Mouse (Mus musculus) layer of hippocampus, adult 2 months (tissue): ENCODE measurements around the gene Cntnap2. TPM values are rescaled to one million over a fixed set of nuclear protein-coding genes. Genes with fewer than 3 reads are reported as not detected.

ENCODE experiments used
- DNase-seq, 2 experiments: peaks; one replicate each; pipeline ENCODE4 v3.0.0; 2022; ENCODE audit warnings: low spot score in 2 of 2
- H3K27ac ChIP-seq: fragments of 200-600 bp; 2 replicates; pipeline ENCODE4 v1.8.1; 2022
- H3K4me3 ChIP-seq: fragments of 200-600 bp; 2 replicates; pipeline ENCODE4 v1.8.1; 2022; ENCODE audit warnings: mild to moderate bottlenecking
- CTCF ChIP-seq: fragments of 200-600 bp; conservative IDR thresholded peaks from 2 replicates; pipeline ENCODE4 v1.8.1; 2022; ENCODE audit warnings: antibody characterized with exemption, mild to moderate bottlenecking, moderate library complexity
- total RNA-seq, 2 experiments: library from RNA; stranded (reverse); gene quantifications; 2 replicates each; pipeline ENCODE4 v1.2.3; 2021

Gene Cntnap2
- total RNA-seq, 2 experiments from 2014 or later = 126 to 147 TPM

- DNase-seq = no peak
- no peak for TF ChIP-seq CTCF
- no peak overlapping the region for H3K27ac ChIP-seq
- H3K4me3 ChIP-seq = no peak overlapping the region
Measured at GRCm38 (mm10) chr6:46263171-46263570, 1204.0 kb downstream of the Cntnap2 start.

GRCm38 (mm10) chr6:46346946-46347345 is 1287.8 kb downstream of the Cntnap2 start:
- Histone ChIP-seq H3K27ac (no peak overlapping the region), H3K4me3 (no peak overlapping the region)
- peak in 1 of 2 experiments; percentile 1 for DNase-seq
- TF ChIP-seq CTCF = no peak

GRCm38 (mm10) chr6:46361091-46361490 is 1301.9 kb downstream of the Cntnap2 start:
- peak; percentile 9 to 28 for DNase-seq
- no peak for TF ChIP-seq CTCF
- no peak overlapping the region for H3K4me3 ChIP-seq
- no peak overlapping the region for H3K27ac ChIP-seq

GRCm38 (mm10) chr6:46362156-46362555 is 1303.0 kb downstream of the Cntnap2 start:
- H3K27ac ChIP-seq = no peak overlapping the region
- TF ChIP-seq CTCF = no peak
- H3K4me3 ChIP-seq = no peak overlapping the region
- peak; percentile 60 to 66 for DNase-seq

DNA sequence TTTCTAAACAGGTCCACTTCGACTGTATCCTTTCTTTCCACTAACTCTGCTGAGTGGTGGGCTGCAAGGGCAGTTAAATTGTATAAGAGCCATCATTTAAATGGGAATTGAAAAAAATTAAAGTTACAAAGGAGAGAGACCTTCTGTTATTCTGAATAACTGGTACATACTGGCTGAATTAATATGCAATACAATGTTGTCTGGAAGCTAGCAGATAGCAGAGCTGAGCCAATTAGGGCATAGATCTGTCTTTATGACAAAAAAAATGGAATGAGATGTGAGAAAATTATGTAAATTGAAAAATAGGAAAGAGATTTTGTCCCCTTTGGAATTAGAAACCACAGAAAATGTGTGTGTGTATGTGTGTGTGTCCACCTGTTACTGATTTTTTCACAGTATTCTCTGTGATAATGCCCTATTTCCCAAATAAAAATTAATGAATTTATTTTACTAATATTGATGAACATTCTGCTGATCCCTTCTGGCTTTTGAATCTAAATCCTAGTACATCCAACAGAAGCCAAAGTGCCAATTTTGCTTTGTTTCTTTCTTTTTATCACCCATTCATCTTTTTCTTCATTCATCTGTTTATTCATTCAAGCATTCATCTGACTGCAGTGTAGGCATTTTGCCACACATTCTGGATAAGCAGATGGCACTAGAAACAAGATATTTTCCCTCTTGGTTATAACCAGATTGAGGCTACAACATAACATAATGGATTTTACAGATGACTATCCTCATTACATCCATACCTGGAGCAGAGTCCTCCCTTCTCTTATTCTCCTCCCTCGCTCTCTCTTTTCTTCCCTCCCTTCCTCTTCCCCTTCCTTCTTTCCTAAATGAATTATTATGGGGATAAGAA is 1339.8 kb downstream of the Cntnap2 start:
- H3K4me3 ChIP-seq = no peak overlapping the region
- peak; percentile 71 to 73 for DNase-seq
- H3K27ac ChIP-seq = no peak overlapping the region
- TF ChIP-seq CTCF = no peak

GRCm38 (mm10) chr6:46414154-46414553 is 1355.0 kb downstream of the Cntnap2 start:
- no peak for TF ChIP-seq CTCF
- no peak for DNase-seq
- no peak overlapping the region for H3K27ac ChIP-seq
- H3K4me3 ChIP-seq = no peak overlapping the region

- Histone ChIP-seq H3K4me3 (no peak overlapping the region), H3K27ac (no peak overlapping the region)
- no peak for DNase-seq
- TF ChIP-seq CTCF = no peak
Measured at GRCm38 (mm10) chr6:46414562-46414961, 1355.4 kb downstream of the Cntnap2 start.

DNA sequence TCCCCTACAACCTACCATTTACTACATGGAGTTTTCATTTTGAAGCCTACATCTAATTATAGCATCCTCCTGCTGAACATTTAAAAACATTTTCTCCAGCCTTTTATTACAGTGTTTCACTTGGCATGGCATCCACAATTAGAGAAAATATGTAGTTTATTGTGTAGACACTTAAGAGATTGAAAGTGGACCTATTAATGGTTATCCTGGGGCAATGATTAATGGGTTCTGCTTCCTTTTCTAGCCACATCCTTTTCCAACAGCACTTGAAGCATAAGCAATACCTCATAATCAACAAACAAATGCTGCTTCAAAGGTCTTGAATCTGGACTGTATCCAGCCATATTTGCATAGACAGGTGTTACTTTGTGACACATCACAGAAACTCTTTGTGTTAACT is 1360.7 kb downstream of the Cntnap2 start:
- Histone ChIP-seq H3K4me3 (no peak overlapping the region), H3K27ac (no peak overlapping the region)
- no peak for DNase-seq
- no peak for TF ChIP-seq CTCF

GRCm38 (mm10) chr6:46420349-46420748 is 1361.2 kb downstream of the Cntnap2 start:
- DNase-seq = no peak
- no peak overlapping the region for H3K27ac ChIP-seq
- no peak for TF ChIP-seq CTCF
- no peak overlapping the region for H3K4me3 ChIP-seq

GRCm38 (mm10) chr6:46428231-46428630 is 1369.1 kb downstream of the Cntnap2 start:
- Histone ChIP-seq H3K4me3 (no peak overlapping the region), H3K27ac (no peak overlapping the region)
- no peak for TF ChIP-seq CTCF
- DNase-seq = no peak

- no peak for TF ChIP-seq CTCF
- Histone ChIP-seq H3K4me3 (no peak overlapping the region), H3K27ac (no peak overlapping the region)
- DNase-seq = no peak
Measured at GRCm38 (mm10) chr6:46450917-46451638, 1391.9 kb downstream of the Cntnap2 start.

GRCm38 (mm10) chr6:46472683-46473082 is 1413.5 kb downstream of the Cntnap2 start:
- H3K4me3 ChIP-seq = no peak overlapping the region
- no peak for TF ChIP-seq CTCF
- no peak overlapping the region for H3K27ac ChIP-seq
- no peak for DNase-seq

DNA sequence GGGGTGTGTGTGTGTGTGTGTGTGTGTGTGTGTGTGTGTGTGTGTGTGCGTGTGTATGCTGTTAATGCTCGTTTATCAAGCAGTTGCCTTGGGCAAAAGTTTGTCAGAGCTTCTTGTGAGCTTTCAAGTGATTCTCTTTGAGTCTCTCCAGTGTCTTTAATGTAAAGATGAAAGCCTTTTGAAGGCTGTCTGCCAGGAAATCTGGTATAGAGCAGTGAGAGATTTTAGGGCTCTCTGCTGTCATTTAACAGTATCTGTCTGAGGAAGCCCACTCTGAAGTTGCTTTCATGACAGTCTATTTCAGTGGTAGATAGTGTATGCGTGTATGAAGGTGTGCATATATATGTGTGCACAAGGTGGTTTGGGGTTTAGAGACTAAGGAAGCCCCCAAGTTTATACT is 1425.2 kb downstream of the Cntnap2 start:
- DNase-seq = no peak
- H3K4me3 ChIP-seq = no peak overlapping the region
- no peak overlapping the region for H3K27ac ChIP-seq
- TF ChIP-seq CTCF = no peak

DNA sequence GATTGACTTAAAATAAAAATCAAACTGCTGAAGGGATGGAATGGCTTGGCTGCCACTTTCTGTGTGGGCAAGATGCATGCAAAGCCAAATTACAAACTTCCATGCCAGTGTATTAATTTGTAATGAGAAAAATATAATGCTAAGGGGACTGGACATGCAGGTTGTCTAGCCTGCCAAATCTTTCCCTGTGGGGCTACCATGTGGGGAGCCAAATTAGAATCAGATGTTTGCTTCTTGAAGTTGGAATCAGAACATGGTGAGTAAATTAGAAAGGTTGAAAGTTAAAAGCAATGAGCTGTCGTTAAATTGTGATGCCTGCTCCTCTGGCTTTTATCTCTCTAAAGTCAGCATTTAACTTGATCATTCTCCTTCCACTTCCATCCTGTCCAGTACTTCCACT is 1443.6 kb downstream of the Cntnap2 start:
- TF ChIP-seq CTCF = no peak
- no peak overlapping the region for H3K27ac ChIP-seq
- no peak for DNase-seq
- no peak overlapping the region for H3K4me3 ChIP-seq
